Comparison of ENCODE assay signal across 8 mouse cellular contexts in the genomic region with DNA sequence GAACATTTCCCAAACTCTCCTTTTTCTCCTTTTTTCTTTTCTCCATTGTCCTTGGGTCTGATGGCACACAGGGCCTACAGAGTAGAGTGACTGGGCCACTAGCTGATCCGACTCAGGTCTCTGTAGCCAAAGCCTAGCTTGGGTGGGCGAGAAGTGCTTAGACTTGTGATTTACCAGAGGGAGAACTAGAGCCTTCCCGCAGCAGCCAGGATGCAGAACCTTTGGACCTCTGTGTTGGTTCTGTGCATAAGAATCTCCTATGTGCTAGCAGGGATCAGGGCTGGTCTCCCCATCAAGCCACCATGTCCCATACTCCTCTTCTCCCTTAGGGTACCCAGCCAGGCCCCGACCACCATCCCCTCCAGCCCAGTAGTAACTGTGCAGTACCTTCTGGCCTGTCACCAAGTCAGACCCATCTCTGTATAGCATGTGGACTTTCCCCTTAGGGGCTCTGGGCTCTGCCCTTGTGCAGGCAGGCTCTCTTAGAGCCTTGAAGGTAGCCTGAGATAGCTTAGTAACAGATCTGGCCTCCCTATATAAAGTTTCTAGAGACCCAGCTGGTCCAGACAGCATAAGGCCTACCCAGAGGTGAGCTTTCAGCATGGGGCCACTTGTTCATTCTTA.
A peak's percentile ranks its signal among the peaks of the same experiment; 100 is the strongest.
DNase-seq lines count a peak whose midpoint lies in the region; ATAC-seq and TF ChIP-seq lines count a peak whose summit lies in the region.

No protein-coding gene starts in this region.

- ATAC-seq in embryonic facial prominence, embryonic 14.5 days (ENCODE audit: low read depth) = no peak
- ATAC-seq in kidney, embryonic 16.5 days (ENCODE audit: low FRiP score, low TSS enrichment) = no peak
- ATAC-seq in neural tube, embryonic 15.5 days (ENCODE audit: low FRiP score) = no peak

- H3K4me1 ChIP-seq in embryonic facial prominence, embryonic 14.5 days (ENCODE audit: control insufficient read depth, insufficient read depth, low read length) = peaks cover 63% of the 10 kb centered on the region
- peaks cover 69% of the 10 kb centered on the region for H3K4me1 ChIP-seq in kidney, embryonic 16.5 days (ENCODE audit: insufficient read depth, low read length)
- H3K4me1 ChIP-seq in neural tube, embryonic 15.5 days = peaks cover 69% of the 10 kb centered on the region

- no peak overlapping the region for H3K4me3 ChIP-seq in left cerebral cortex, adult 2 months
- no peak overlapping the region for H3K4me3 ChIP-seq in embryonic facial prominence, embryonic 14.5 days (ENCODE audit: low read depth, low read length)
- no peak overlapping the region for H3K4me3 ChIP-seq in kidney, embryonic 16.5 days (ENCODE audit: low read length)
- H3K4me3 ChIP-seq in neural tube, embryonic 15.5 days (replicated peaks) = no peak overlapping the region

- H3K9me3 ChIP-seq in embryonic facial prominence, embryonic 14.5 days (ENCODE audit: control insufficient read depth, low read length) = no peaks in the 10 kb centered on the region
- H3K9me3 ChIP-seq in kidney, embryonic 16.5 days (ENCODE audit: low read length) = peaks cover 3% of the 10 kb centered on the region; the same call in 1 of the 2 replicates
- no peaks in the 10 kb centered on the region for H3K9me3 ChIP-seq in neural tube, embryonic 15.5 days (replicated peaks)

- H3K9ac ChIP-seq in embryonic facial prominence, embryonic 14.5 days (ENCODE audit: low read depth, low read length) = peak overlapping the region; percentile 83; the same call in 1 of the 2 replicates
- peak overlapping the region; percentile 81 for H3K9ac ChIP-seq in kidney, embryonic 16.5 days (replicated peaks; ENCODE audit: low read length)
- 0 out of 2 replicates have a peak overlapping the region, but pooled peaks have one; percentile 49 for H3K9ac ChIP-seq in neural tube, embryonic 15.5 days (replicated peaks)

- intact Hi-C loops in left cerebral cortex, adult 2 months (cut with DNase I) = loop anchor here (1.0 to 2.0 kb wide), 2 partner anchors 9 to 50 kb away; no protein-coding TSS in a partner anchor
- intact Hi-C loops in left cerebral cortex, postnatal 4 days (cut with DNase I) = no loop called here

- no peaks in the 10 kb centered on the region for H3K27me3 ChIP-seq in embryonic facial prominence, embryonic 14.5 days (replicated peaks; ENCODE audit: control insufficient read depth, insufficient read depth, low read length)
- no peaks in the 10 kb centered on the region for H3K27me3 ChIP-seq in kidney, embryonic 16.5 days (ENCODE audit: insufficient read depth, low read length)
- no peaks in the 10 kb centered on the region for H3K27me3 ChIP-seq in neural tube, embryonic 15.5 days (replicated peaks)

- peak overlapping the region; percentile 100 for H3K27ac ChIP-seq in left cerebral cortex, adult 2 months
- H3K27ac ChIP-seq in embryonic facial prominence, embryonic 14.5 days (replicated peaks; ENCODE audit: low read depth, low read length) = peak overlapping the region; percentile 100
- peak overlapping the region; percentile 100 for H3K27ac ChIP-seq in kidney, embryonic 16.5 days (ENCODE audit: low read length)
- H3K27ac ChIP-seq in neural tube, embryonic 15.5 days (replicated peaks) = peak overlapping the region; percentile 96

- peak overlapping the region; percentile 94; the same call in 1 of the 2 replicates for H3K4me2 ChIP-seq in embryonic facial prominence, embryonic 14.5 days (ENCODE audit: low read depth, low read length)
- H3K4me2 ChIP-seq in kidney, embryonic 16.5 days (replicated peaks; ENCODE audit: low read depth, low read length) = peak overlapping the region; percentile 63
- H3K4me2 ChIP-seq in neural tube, embryonic 15.5 days = peak overlapping the region; percentile 72; the same call in 1 of the 2 replicates

- no peak for DNase-seq in left cerebral cortex, adult 2 months (ENCODE audit: extremely low spot score in 1 of 2, low spot score in 2 of 2)
- DNase-seq in left cerebral cortex, postnatal 4 days = no peak
- DNase-seq in embryonic facial prominence, embryonic 14.5 days (ENCODE audit: low spot score) = no peak
- DNase-seq in thymus, postnatal 0 days (ENCODE audit: low spot score) = no peak
- no peak for DNase-seq in Muller cell, postnatal 12 days (ENCODE audit: inconsistent ontology term)
- DNase-seq in layer of hippocampus, adult 9-10 months (ENCODE audit: low spot score) = no peak

- 61% methylated on average over 4 of the region's 4 CpGs for WGBS in embryonic facial prominence, embryonic 14.5 days
- WGBS in kidney, embryonic 16.5 days = 64% methylated on average over 4 of the region's 4 CpGs
- WGBS in neural tube, embryonic 15.5 days = 60% methylated on average over 4 of the region's 4 CpGs

- no peak for TF ChIP-seq CTCF in left cerebral cortex, adult 2 months (IDR thresholded peaks at IDR 0.05)

- no peaks in the 10 kb centered on the region for H3K36me3 ChIP-seq in embryonic facial prominence, embryonic 14.5 days (ENCODE audit: control insufficient read depth, insufficient read depth, low read length)
- H3K36me3 ChIP-seq in kidney, embryonic 16.5 days (ENCODE audit: insufficient read depth, low read length) = no peaks in the 10 kb centered on the region
- H3K36me3 ChIP-seq in neural tube, embryonic 15.5 days = no peaks in the 10 kb centered on the region
